Mouse (Mus musculus) intestine, postnatal 0 days (tissue): ENCODE measurements around the gene Pfkm. TPM values are rescaled to one million over a fixed set of nuclear protein-coding genes. Genes with fewer than 3 reads are reported as not detected.
A peak's percentile ranks its signal among the peaks of the same experiment; 100 is the strongest.

Experiments
- ATAC-seq: fragments of 200-750 bp; cut with Nextera tagmentation; 2 replicates; pipeline ENCODE4 v1.8.0; 2017; ENCODE audit warnings: mild to moderate bottlenecking, moderate TSS enrichment, moderate library complexity
- H3K27ac ChIP-seq: fragments of 300-500 bp; sonication (generic); 2 replicates; pipeline ENCODE4 v1.5.1; 2014; ENCODE audit warnings: mild to moderate bottlenecking, low read depth, low read length, moderate library complexity
- H3K27me3 ChIP-seq: fragments of 300-500 bp; sonication (generic); replicated peaks from 2 replicates; pipeline ENCODE4 v1.6.1; 2014; ENCODE audit warnings: low read length, mixed read lengths; ENCODE audit not compliant: control insufficient read depth, insufficient read depth
- H3K36me3 ChIP-seq: fragments of 300-500 bp; sonication (generic); 2 replicates; pipeline ENCODE4 v1.6.1; 2014; ENCODE audit warnings: mild to moderate bottlenecking, moderate library complexity; ENCODE audit not compliant: control insufficient read depth, insufficient read depth
- H3K4me1 ChIP-seq: fragments of 300-500 bp; sonication (generic); replicated peaks from 2 replicates; pipeline ENCODE4 v1.6.1; 2014; ENCODE audit warnings: antibody characterized with exemption, low read length, mixed read lengths; ENCODE audit not compliant: control insufficient read depth, insufficient read depth
- H3K4me2 ChIP-seq: fragments of 300-500 bp; sonication (generic); replicated peaks from 2 replicates; pipeline ENCODE4 v1.6.1; 2014; ENCODE audit warnings: low read depth, mild to moderate bottlenecking, moderate library complexity
- H3K4me3 ChIP-seq: fragments of 300-500 bp; sonication (generic); 2 replicates; pipeline ENCODE4 v1.5.1; 2014; ENCODE audit warnings: low read depth, low read length
- H3K9ac ChIP-seq: fragments of 300-500 bp; sonication (generic); 2 replicates; pipeline ENCODE4 v1.6.1; 2014; ENCODE audit warnings: mild to moderate bottlenecking, low read depth, low read length
- H3K9me3 ChIP-seq: fragments of 300-500 bp; sonication (generic); 2 replicates; pipeline ENCODE4 v1.6.1; 2016; ENCODE audit warnings: mixed run types; ENCODE audit not compliant: control insufficient read depth
- CTCF ChIP-seq: sonication (generic); IDR thresholded peaks from 2 replicates; pipeline ENCODE4 v1.5.1; 2016; ENCODE audit warnings: low read depth, mild to moderate bottlenecking, control low read depth, antibody characterized with exemption, moderate library complexity
- WGBS: fragments of 180-500 bp; shearing (Covaris S2); extraction: QIAGEN DNeasy Blood & Tissue Kit; methylation state at CpG from one replicate; pipeline ENCODE4 v1.1.7; 2014; 5-methylcytosine and 5-hydroxymethylcytosine counted together
- polyA plus RNA-seq: library from polyadenylated mRNA; unstranded; fragments of >200 nt; fragmentation: Nextera tagmentation; extraction: Ambion mirVana; gene quantifications from 2 replicates; pipeline ENCODE4 v1.2.1, GENCODE M21; 2015

The Pfkm gene
- polyA plus RNA-seq, result 15.6 and 17.3 TPM in 2 replicates

GRCm38 (mm10) chr15:98092372-98093120 lies at the start of gene Pfkm:
Gene Pfkm, plus strand, starts transcription at chr15:98092589.
- WGBS, result under 1% methylated on average over 28 of the region's 30 CpGs
- H3K36me3 ChIP-seq, result peaks cover 12% of the 10 kb centered on the region; the same call in 1 of the 2 replicates
- H3K9me3 ChIP-seq, result no peaks in the 10 kb centered on the region
- H3K27ac ChIP-seq, result peak within 1 kb of the TSS; percentile 94
- H3K4me3 ChIP-seq, result peak within 1 kb of the TSS; percentile 96
- no peaks in the 10 kb centered on the region for H3K4me1 ChIP-seq
- H3K4me2 ChIP-seq, result peak within 1 kb of the TSS; percentile 80
- no peak for TF ChIP-seq CTCF
- H3K9ac ChIP-seq, result peak within 1 kb of the TSS; percentile 83
- no peaks in the 10 kb centered on the region for H3K27me3 ChIP-seq
- ATAC-seq, result no peak

- no peak for TF ChIP-seq CTCF
- no peak for ATAC-seq
- H3K4me1 ChIP-seq, result no peaks in the 10 kb centered on the region
- no peak overlapping the region for H3K27ac ChIP-seq
- H3K4me3 ChIP-seq, result no peak overlapping the region
- 94% methylated on average over 6 of the region's 6 CpGs for WGBS
- no peaks in the 10 kb centered on the region for H3K27me3 ChIP-seq
- no peak overlapping the region for H3K9ac ChIP-seq
- no peaks in the 10 kb centered on the region for H3K9me3 ChIP-seq
- peaks cover 77% of the 10 kb centered on the region for H3K36me3 ChIP-seq
- H3K4me2 ChIP-seq, result no peak overlapping the region
Measured at GRCm38 (mm10) chr15:98043967-98044366, 48.4 kb upstream of the Pfkm start.

- no peak overlapping the region for H3K27ac ChIP-seq
- H3K4me1 ChIP-seq, result no peaks in the 10 kb centered on the region
- peak; percentile 42 for TF ChIP-seq CTCF
- H3K27me3 ChIP-seq, result no peaks in the 10 kb centered on the region
- WGBS, result 95% methylated on average over 5 of the region's 5 CpGs
- no peak overlapping the region for H3K9ac ChIP-seq
- no peaks in the 10 kb centered on the region for H3K9me3 ChIP-seq
- H3K36me3 ChIP-seq, result peaks cover 75% of the 10 kb centered on the region
- no peak overlapping the region for H3K4me3 ChIP-seq
- no peak for ATAC-seq
- H3K4me2 ChIP-seq, result no peak overlapping the region
Measured at GRCm38 (mm10) chr15:98044387-98044786, 48.0 kb upstream of the Pfkm start.

GRCm38 (mm10) chr15:98048918-98049700 lies 43.3 kb upstream of the Pfkm start:
- Histone ChIP-seq H3K27ac (no peak overlapping the region), H3K36me3 (peaks cover 82% of the 10 kb centered on the region), H3K9me3 (no peaks in the 10 kb centered on the region), H3K27me3 (no peaks in the 10 kb centered on the region), H3K4me1 (no peaks in the 10 kb centered on the region), H3K9ac (no peak overlapping the region), H3K4me2 (no peak overlapping the region), H3K4me3 (no peak overlapping the region)
- no peak for ATAC-seq
- whole genome bisulfite sequencing, result 89% methylated on average over 13 of the region's 13 CpGs
- TF ChIP-seq CTCF, result no peak

GRCm38 (mm10) chr15:98051685-98052084 lies 40.7 kb upstream of the Pfkm start:
- no peaks in the 10 kb centered on the region for H3K9me3 ChIP-seq
- H3K4me3 ChIP-seq, result no peak overlapping the region
- H3K9ac ChIP-seq, result no peak overlapping the region
- no peak for ATAC-seq
- H3K36me3 ChIP-seq, result peaks cover 78% of the 10 kb centered on the region
- H3K4me1 ChIP-seq, result no peaks in the 10 kb centered on the region
- no peak overlapping the region for H3K4me2 ChIP-seq
- H3K27me3 ChIP-seq, result no peaks in the 10 kb centered on the region
- TF ChIP-seq CTCF, result no peak
- H3K27ac ChIP-seq, result no peak overlapping the region
- 89% methylated on average over 5 of the region's 5 CpGs for WGBS

GRCm38 (mm10) chr15:98055246-98055645 lies 37.1 kb upstream of the Pfkm start:
- peaks cover 76% of the 10 kb centered on the region for H3K36me3 ChIP-seq
- ATAC-seq, result no peak
- no peak overlapping the region for H3K27ac ChIP-seq
- peak; percentile 75 for TF ChIP-seq CTCF
- H3K4me2 ChIP-seq, result no peak overlapping the region
- WGBS, result 41% methylated on average over 5 of the region's 5 CpGs
- H3K9ac ChIP-seq, result no peak overlapping the region
- no peaks in the 10 kb centered on the region for H3K9me3 ChIP-seq
- no peaks in the 10 kb centered on the region for H3K4me1 ChIP-seq
- H3K27me3 ChIP-seq, result no peaks in the 10 kb centered on the region
- no peak overlapping the region for H3K4me3 ChIP-seq
